Mouse (Mus musculus): ENCODE results near the gene H60b. TPM values are rescaled to one million over a fixed set of nuclear protein-coding genes. Genes with fewer than 3 reads are reported as not detected.
"Not testable (repeated sequence)": the region's sequence is repeated elsewhere in the genome, so short reads cannot be mapped to it uniquely, and the experiment has no call there.

H60b gene
- total and polyA plus RNA-seq, 2 experiments from 2014 or later: 0.15 to 1.0 TPM

DNA sequence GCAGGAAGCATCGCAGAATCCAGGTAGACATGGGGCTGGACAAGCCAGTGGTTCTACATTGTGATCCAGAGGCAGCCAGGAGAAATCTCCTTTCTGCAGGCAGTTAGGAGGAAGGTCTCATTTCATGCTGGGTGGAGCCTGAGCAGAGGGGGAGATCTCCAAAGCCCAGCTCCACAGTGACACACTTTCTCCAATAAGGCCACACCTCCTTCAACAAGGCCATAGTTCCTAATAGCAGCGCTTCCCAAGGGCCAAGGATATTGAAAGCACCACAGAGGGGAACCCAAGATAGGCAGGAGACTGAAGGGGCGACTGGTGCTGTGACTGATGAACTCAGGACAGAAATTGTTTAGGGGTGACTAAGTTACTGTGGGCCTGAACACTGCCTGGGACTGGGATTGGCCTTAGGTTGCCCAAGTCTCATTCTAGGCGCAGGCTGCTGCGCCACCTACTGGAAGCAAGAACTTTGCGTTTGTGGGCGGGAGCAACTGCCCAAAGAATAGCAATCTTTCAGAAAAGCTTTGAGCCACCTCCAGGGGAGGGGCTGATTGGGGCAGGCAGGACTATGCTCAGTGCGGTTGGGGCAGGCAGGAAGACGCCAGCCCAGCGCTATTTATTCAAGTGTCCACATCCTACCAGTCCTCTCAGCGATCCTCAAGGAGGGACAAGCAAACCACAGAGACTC, 53.8 kb downstream of the H60b start:
- H3K9me3 ChIP-seq (ENCODE audit: low read length); DNase-seq; H3K36me3 ChIP-seq (ENCODE audit: insufficient read depth); H3K9ac ChIP-seq; H3K27me3 ChIP-seq (ENCODE audit: insufficient read depth, low read length); H3K4me3 ChIP-seq (ENCODE audit: low read depth, low read length); H3K4me2 ChIP-seq (ENCODE audit: low read depth); H3K27ac ChIP-seq (ENCODE audit: low read depth, low read length); H3K4me1 ChIP-seq (ENCODE audit: insufficient read depth): not testable (repeated sequence)
- 3% methylated on average over 8 of the region's 11 CpGs for WGBS
- TF ChIP-seq CTCF (IDR thresholded peaks at IDR 0.05; ENCODE audit: low read depth): peak; percentile 50
- peak; percentile 58 for ATAC-seq

- not testable (repeated sequence) for DNase-seq; H3K4me2 ChIP-seq (ENCODE audit: low read depth); H3K27me3 ChIP-seq (ENCODE audit: insufficient read depth, low read length); H3K9me3 ChIP-seq (ENCODE audit: low read length); H3K9ac ChIP-seq; H3K36me3 ChIP-seq (ENCODE audit: insufficient read depth); H3K4me3 ChIP-seq (ENCODE audit: low read depth, low read length); H3K27ac ChIP-seq (ENCODE audit: low read depth, low read length); H3K4me1 ChIP-seq (ENCODE audit: insufficient read depth)
- no CpG with 5 or more reads among the region's 7 CpGs for WGBS
- peak; percentile 67 for ATAC-seq
Observed at GRCm38 (mm10) chr10:22223474-22224349, 65.3 kb downstream of the H60b start.

DNA sequence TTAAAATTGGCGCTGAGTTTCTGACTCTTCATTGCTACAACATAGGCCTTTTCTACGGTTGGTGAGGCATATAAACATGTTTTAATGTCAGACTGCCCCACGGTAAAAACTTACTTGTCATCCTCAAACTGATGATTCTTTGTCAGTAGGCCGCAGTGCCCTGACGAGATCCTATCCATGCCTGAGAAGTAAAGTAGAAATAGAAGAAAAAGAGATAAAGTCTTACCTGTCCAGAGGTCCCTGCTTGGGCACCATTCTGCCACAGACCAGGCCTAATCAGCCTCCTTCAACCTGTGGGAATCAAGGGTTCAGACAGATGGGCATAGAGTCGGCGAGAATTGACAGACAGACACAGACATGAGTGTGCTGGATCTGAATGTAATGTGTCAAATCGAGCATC, 106.7 kb downstream of the H60b start:
- Histone ChIP-seq H3K9ac (no peak overlapping the region), H3K4me1 (ENCODE audit: insufficient read depth) (no peaks in the 10 kb centered on the region), H3K4me2 (ENCODE audit: low read depth) (no peak overlapping the region), H3K9me3 (ENCODE audit: low read length) (no peaks in the 10 kb centered on the region), H3K36me3 (ENCODE audit: insufficient read depth) (no peaks in the 10 kb centered on the region), H3K27ac (ENCODE audit: low read depth, low read length) (no peak overlapping the region), H3K4me3 (ENCODE audit: low read depth, low read length) (no peak overlapping the region), H3K27me3 (ENCODE audit: insufficient read depth, low read length) (no peaks in the 10 kb centered on the region)
- no peak for ATAC-seq
- no peak for TF ChIP-seq CTCF (IDR thresholded peaks at IDR 0.05; ENCODE audit: low read depth)
- WGBS: 92% methylated on average over 8 of the region's 8 CpGs
- no peak for DNase-seq

DNA sequence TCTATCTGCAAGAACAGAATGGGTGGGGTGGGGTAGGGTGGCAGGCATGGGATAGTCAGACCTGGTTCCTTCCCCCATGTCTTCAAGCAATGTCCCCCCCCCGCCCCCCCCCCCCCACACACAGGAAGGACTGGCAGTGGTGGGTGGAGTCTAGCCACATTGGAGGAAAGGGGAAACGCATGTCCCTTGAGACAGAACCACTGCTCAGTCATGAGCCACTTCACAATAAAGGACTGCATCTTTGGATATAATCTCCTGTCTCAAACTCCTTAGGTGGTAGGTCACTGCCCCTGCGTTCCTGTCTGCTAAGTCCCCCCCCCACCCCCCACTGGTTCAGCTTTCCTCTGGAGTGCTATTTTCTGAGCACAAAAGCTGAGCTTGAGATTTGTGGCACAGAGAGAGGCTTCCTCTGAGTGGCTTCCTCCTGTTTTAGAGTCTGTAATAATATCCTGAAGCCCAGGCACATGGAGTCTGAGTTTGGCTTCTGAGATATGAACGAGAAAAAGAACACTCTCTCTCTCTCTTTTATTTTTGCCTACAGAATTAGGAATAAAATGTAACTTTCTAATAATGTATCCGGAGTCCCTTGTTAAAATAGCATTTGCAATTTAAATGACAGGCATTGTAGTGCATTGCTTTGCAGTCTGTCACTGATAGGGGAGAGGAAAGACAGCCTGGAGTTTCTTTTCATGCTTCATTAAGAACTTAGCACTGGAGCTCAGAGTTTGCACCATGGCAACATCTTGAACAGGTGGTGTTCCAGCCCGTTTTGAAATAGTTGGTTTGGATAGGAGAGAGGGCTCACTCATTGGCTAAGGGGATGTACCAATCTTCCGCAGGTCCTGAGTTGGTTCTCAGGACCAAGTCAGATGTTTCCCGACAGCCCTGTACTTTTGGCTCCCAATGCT, 112.7 kb downstream of the H60b start:
- not testable (repeated sequence) for H3K27ac ChIP-seq (ENCODE audit: low read depth, low read length); H3K36me3 ChIP-seq (ENCODE audit: insufficient read depth); H3K4me1 ChIP-seq (ENCODE audit: insufficient read depth); DNase-seq; H3K9me3 ChIP-seq (ENCODE audit: low read length); H3K4me3 ChIP-seq (ENCODE audit: low read depth, low read length); H3K4me2 ChIP-seq (ENCODE audit: low read depth); H3K27me3 ChIP-seq (ENCODE audit: insufficient read depth, low read length); H3K9ac ChIP-seq
- 12% methylated on average over 8 of the region's 8 CpGs for WGBS
- ATAC-seq: peak; percentile 86

GRCm38 (mm10) chr10:22272914-22273683, 114.7 kb downstream of the H60b start:
- Histone ChIP-seq H3K4me2 (ENCODE audit: low read depth) (peak overlapping the region; percentile 80), H3K9ac (peak overlapping the region; percentile 18; the same call in 1 of the 2 replicates), H3K4me3 (ENCODE audit: low read depth, low read length) (peak overlapping the region; percentile 36)
- not testable (repeated sequence) for H3K4me1 ChIP-seq (ENCODE audit: insufficient read depth); H3K9me3 ChIP-seq (ENCODE audit: low read length); H3K36me3 ChIP-seq (ENCODE audit: insufficient read depth); H3K27ac ChIP-seq (ENCODE audit: low read depth, low read length); H3K27me3 ChIP-seq (ENCODE audit: insufficient read depth, low read length)
- 4% methylated on average over 37 of the region's 37 CpGs for WGBS
- DNase-seq: peak; percentile 9
- ATAC-seq: peak; percentile 75

GRCm38 (mm10) chr10:22273684-22274305, 115.4 kb downstream of the H60b start:
- Histone ChIP-seq H3K27ac (ENCODE audit: low read depth, low read length) (no peak overlapping the region), H3K36me3 (ENCODE audit: insufficient read depth) (no peaks in the 10 kb centered on the region), H3K4me1 (ENCODE audit: insufficient read depth) (no peaks in the 10 kb centered on the region; the same call in 1 of the 2 replicates), H3K9ac (no peak overlapping the region), H3K4me3 (ENCODE audit: low read depth, low read length) (peak overlapping the region; percentile 36), H3K4me2 (ENCODE audit: low read depth) (peak overlapping the region; percentile 80), H3K9me3 (ENCODE audit: low read length) (no peaks in the 10 kb centered on the region), H3K27me3 (ENCODE audit: insufficient read depth, low read length) (peaks cover 10% of the 10 kb centered on the region; the same call in 1 of the 2 replicates)
- TF ChIP-seq CTCF (IDR thresholded peaks at IDR 0.05; ENCODE audit: low read depth): no peak
- DNase-seq (peak; percentile 9), ATAC-seq (no peak)
- WGBS: under 1% methylated on average over 41 of the region's 41 CpGs

Data from forebrain, postnatal 0 days (tissue).